Mouse (Mus musculus): ENCODE results near the gene Gm28729. TPM values are rescaled to one million over a fixed set of nuclear protein-coding genes. Genes with fewer than 3 reads are reported as not detected.

The Gm28729 gene
- not detected for polyA plus RNA-seq (2012; fragmentation: generic; extraction: Trizol)

- Histone ChIP-seq H3K36me3 (ENCODE audit: control insufficient read depth, insufficient read depth) (no peaks in the 10 kb centered on the region), H3K4me2 (ENCODE audit: low read depth) (peak within 1 kb of the TSS; percentile 8), H3K4me3 (no peak within 1 kb of the TSS), H3K79me2 (ENCODE audit: control insufficient read depth, insufficient read depth) (no peaks in the 10 kb centered on the region), H3ac (ENCODE audit: control insufficient read depth, insufficient read length) (no peak within 1 kb of the TSS), H3K27me3 (ENCODE audit: control insufficient read depth, insufficient read depth, insufficient read length) (no peaks in the 10 kb centered on the region)
- TF ChIP-seq MYOG (IDR thresholded peaks at IDR 0.05; ENCODE audit: control insufficient read depth in 1 of 3, insufficient read depth in 1 of 3, insufficient read length in 2 of 3, low read depth in 2 of 3) (no peak), SRF (IDR thresholded peaks at IDR 0.05; ENCODE audit: control insufficient read depth, insufficient read length, low read depth) (no peak), POLR2AphosphoS2 (IDR thresholded peaks at IDR 0.05; ENCODE audit: insufficient read length, low read depth) (no peak), MAX (IDR thresholded peaks at IDR 0.05; ENCODE audit: low read depth) (no peak), MYOD1 (IDR thresholded peaks at IDR 0.05; ENCODE audit: control insufficient read depth in 1 of 3, insufficient read length in 2 of 3, low read depth in 2 of 3) (no peak), TCF3 (IDR thresholded peaks at IDR 0.05; ENCODE audit: insufficient read length, low read depth) (no peak), TCF12 (IDR thresholded peaks at IDR 0.05; ENCODE audit: insufficient read depth, poor library complexity, severe bottlenecking) (no peak), CEBPB (IDR thresholded peaks at IDR 0.05; ENCODE audit: insufficient read depth, poor library complexity, severe bottlenecking) (no peak), REST (IDR thresholded peaks at IDR 0.05; ENCODE audit: insufficient read depth, insufficient read length) (no peak), POLR2A (IDR thresholded peaks at IDR 0.05; ENCODE audit: insufficient read length, low read depth) (no peak), E2F4 (IDR thresholded peaks at IDR 0.05; ENCODE audit: insufficient read depth) (no peak), USF1 (IDR thresholded peaks at IDR 0.05; ENCODE audit: low read depth) (no peak)
These were observed at the start of gene Gm28729 for GRCm38 (mm10) chr9:96524972-96525506. TSS of gene Gm28729 (minus strand) at chr9:96525264.

- Histone ChIP-seq H3K27me3 (ENCODE audit: control insufficient read depth, insufficient read depth, insufficient read length) (no peaks in the 10 kb centered on the region), H3K4me3 (no peak overlapping the region), H3ac (ENCODE audit: control insufficient read depth, insufficient read length) (no peak overlapping the region), H3K4me2 (ENCODE audit: low read depth) (no peak overlapping the region), H3K36me3 (ENCODE audit: control insufficient read depth, insufficient read depth) (peaks cover 26% of the 10 kb centered on the region), H3K79me2 (ENCODE audit: control insufficient read depth, insufficient read depth) (no peaks in the 10 kb centered on the region)
- no peak for TF ChIP-seq POLR2AphosphoS2 (IDR thresholded peaks at IDR 0.05; ENCODE audit: insufficient read length, low read depth)
- no peak for TF ChIP-seq POLR2A (IDR thresholded peaks at IDR 0.05; ENCODE audit: insufficient read length, low read depth)
- TF ChIP-seq TCF12 (IDR thresholded peaks at IDR 0.05; ENCODE audit: insufficient read depth, poor library complexity, severe bottlenecking): no peak
- TF ChIP-seq MYOD1 (IDR thresholded peaks at IDR 0.05; ENCODE audit: control insufficient read depth in 1 of 3, insufficient read length in 2 of 3, low read depth in 2 of 3): no peak
- TF ChIP-seq CEBPB (IDR thresholded peaks at IDR 0.05; ENCODE audit: insufficient read depth, poor library complexity, severe bottlenecking): no peak
- TF ChIP-seq MAX (IDR thresholded peaks at IDR 0.05; ENCODE audit: low read depth): no peak
- no peak for TF ChIP-seq MYOG (IDR thresholded peaks at IDR 0.05; ENCODE audit: control insufficient read depth in 1 of 3, insufficient read depth in 1 of 3, insufficient read length in 2 of 3, low read depth in 2 of 3)
- no peak for TF ChIP-seq REST (IDR thresholded peaks at IDR 0.05; ENCODE audit: insufficient read depth, insufficient read length)
- no peak for TF ChIP-seq E2F4 (IDR thresholded peaks at IDR 0.05; ENCODE audit: insufficient read depth)
- no peak for TF ChIP-seq SRF (IDR thresholded peaks at IDR 0.05; ENCODE audit: control insufficient read depth, insufficient read length, low read depth)
- TF ChIP-seq USF1 (IDR thresholded peaks at IDR 0.05; ENCODE audit: low read depth): no peak
These were observed 48.2 kb upstream of the Gm28729 start for GRCm38 (mm10) chr9:96573252-96573651.

- H3K4me2 ChIP-seq (ENCODE audit: low read depth): no peak overlapping the region
- H3K4me3 ChIP-seq: no peak overlapping the region
- TF ChIP-seq E2F4 (IDR thresholded peaks at IDR 0.05; ENCODE audit: insufficient read depth) (no peak), MAX (IDR thresholded peaks at IDR 0.05; ENCODE audit: low read depth) (no peak), USF1 (IDR thresholded peaks at IDR 0.05; ENCODE audit: low read depth) (no peak), MYOG (IDR thresholded peaks at IDR 0.05; ENCODE audit: control insufficient read depth in 1 of 3, insufficient read depth in 1 of 3, insufficient read length in 2 of 3, low read depth in 2 of 3) (no peak), SRF (IDR thresholded peaks at IDR 0.05; ENCODE audit: control insufficient read depth, insufficient read length, low read depth) (no peak), TCF3 (IDR thresholded peaks at IDR 0.05; ENCODE audit: insufficient read length, low read depth) (no peak)
- no peaks in the 10 kb centered on the region for H3K79me2 ChIP-seq (ENCODE audit: control insufficient read depth, insufficient read depth)
- peaks cover 25% of the 10 kb centered on the region for H3K36me3 ChIP-seq (ENCODE audit: control insufficient read depth, insufficient read depth)
- H3ac ChIP-seq (ENCODE audit: control insufficient read depth, insufficient read length): no peak overlapping the region
- H3K27me3 ChIP-seq (ENCODE audit: control insufficient read depth, insufficient read depth, insufficient read length): no peaks in the 10 kb centered on the region
These were observed 47.7 kb upstream of the Gm28729 start for GRCm38 (mm10) chr9:96572754-96573153.

DNA sequence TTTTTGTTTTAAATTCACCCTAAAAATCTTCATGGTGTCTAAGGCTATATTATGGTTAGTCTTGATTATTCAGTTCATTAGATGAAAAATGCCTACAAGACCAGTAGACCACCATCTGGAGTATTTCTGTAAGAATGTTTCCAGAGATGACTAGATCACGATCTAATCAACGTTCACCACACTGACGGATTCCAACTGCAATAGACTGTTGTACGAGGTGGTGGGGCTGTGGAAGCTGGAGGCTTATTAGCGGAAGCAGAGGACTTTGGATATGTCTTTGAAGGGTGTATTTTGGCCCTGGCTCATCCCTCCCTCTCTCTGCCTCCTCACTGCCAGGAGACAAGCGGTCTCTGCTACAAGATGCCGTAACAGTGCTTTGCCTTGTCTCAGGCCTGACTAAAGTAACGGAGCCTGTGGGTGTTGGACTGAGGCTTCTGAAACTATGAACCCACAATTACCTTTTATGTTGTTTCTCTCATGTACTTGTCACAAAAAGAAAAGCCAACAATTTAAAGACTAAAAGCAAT lies 41.5 kb upstream of the Gm28729 start:
- H3K27me3 ChIP-seq (ENCODE audit: control insufficient read depth, insufficient read depth, insufficient read length): no peaks in the 10 kb centered on the region
- H3K4me3 ChIP-seq: no peak overlapping the region
- no peak overlapping the region for H3ac ChIP-seq (ENCODE audit: control insufficient read depth, insufficient read length)
- no peaks in the 10 kb centered on the region for H3K79me2 ChIP-seq (ENCODE audit: control insufficient read depth, insufficient read depth)
- peaks cover 18% of the 10 kb centered on the region for H3K36me3 ChIP-seq (ENCODE audit: control insufficient read depth, insufficient read depth)
- TF ChIP-seq TCF3 (IDR thresholded peaks at IDR 0.05; ENCODE audit: insufficient read length, low read depth): no peak
- no peak for TF ChIP-seq REST (IDR thresholded peaks at IDR 0.05; ENCODE audit: insufficient read depth, insufficient read length)
- TF ChIP-seq SRF (IDR thresholded peaks at IDR 0.05; ENCODE audit: control insufficient read depth, insufficient read length, low read depth): no peak
- no peak for TF ChIP-seq MYOG (IDR thresholded peaks at IDR 0.05; ENCODE audit: control insufficient read depth in 1 of 3, insufficient read depth in 1 of 3, insufficient read length in 2 of 3, low read depth in 2 of 3)
- no peak overlapping the region for H3K4me2 ChIP-seq (ENCODE audit: low read depth)

DNA sequence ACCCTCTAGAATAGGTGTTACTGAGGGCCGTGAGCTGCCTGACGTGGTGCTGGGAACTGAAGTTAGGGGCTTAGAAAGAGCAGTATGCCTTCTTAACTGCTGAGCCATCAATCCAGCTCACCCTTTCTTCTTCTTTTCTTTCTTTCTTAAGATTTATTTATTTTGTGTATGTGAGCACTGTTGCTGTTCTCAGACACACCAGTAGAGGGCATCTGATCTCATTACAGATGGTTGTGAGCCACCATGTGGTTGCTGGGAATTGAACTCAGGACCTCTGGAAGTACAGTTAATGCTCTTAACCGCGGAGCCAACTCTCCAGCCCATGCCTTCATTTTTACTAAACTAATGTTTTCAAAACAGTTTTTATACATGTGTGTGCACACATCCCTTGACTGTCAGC lies 38.4 kb upstream of the Gm28729 start:
- H3K4me3 ChIP-seq: no peak overlapping the region
- TF ChIP-seq TCF12 (IDR thresholded peaks at IDR 0.05; ENCODE audit: insufficient read depth, poor library complexity, severe bottlenecking): no peak
- no peak for TF ChIP-seq MYOD1 (IDR thresholded peaks at IDR 0.05; ENCODE audit: control insufficient read depth in 1 of 3, insufficient read length in 2 of 3, low read depth in 2 of 3)
- no peak for TF ChIP-seq REST (IDR thresholded peaks at IDR 0.05; ENCODE audit: insufficient read depth, insufficient read length)
- TF ChIP-seq MYOG (IDR thresholded peaks at IDR 0.05; ENCODE audit: control insufficient read depth in 1 of 3, insufficient read depth in 1 of 3, insufficient read length in 2 of 3, low read depth in 2 of 3): no peak
- TF ChIP-seq SRF (IDR thresholded peaks at IDR 0.05; ENCODE audit: control insufficient read depth, insufficient read length, low read depth): no peak
- no peak for TF ChIP-seq USF1 (IDR thresholded peaks at IDR 0.05; ENCODE audit: low read depth)
- no peak for TF ChIP-seq MAX (IDR thresholded peaks at IDR 0.05; ENCODE audit: low read depth)
- no peak for TF ChIP-seq POLR2A (IDR thresholded peaks at IDR 0.05; ENCODE audit: insufficient read length, low read depth)
- no peak for TF ChIP-seq E2F4 (IDR thresholded peaks at IDR 0.05; ENCODE audit: insufficient read depth)
- no peak for TF ChIP-seq TCF3 (IDR thresholded peaks at IDR 0.05; ENCODE audit: insufficient read length, low read depth)
- no peak for TF ChIP-seq CEBPB (IDR thresholded peaks at IDR 0.05; ENCODE audit: insufficient read depth, poor library complexity, severe bottlenecking)
- TF ChIP-seq POLR2AphosphoS2 (IDR thresholded peaks at IDR 0.05; ENCODE audit: insufficient read length, low read depth): no peak
- no peak overlapping the region for H3ac ChIP-seq (ENCODE audit: control insufficient read depth, insufficient read length)
- no peaks in the 10 kb centered on the region for H3K27me3 ChIP-seq (ENCODE audit: control insufficient read depth, insufficient read depth, insufficient read length)
- H3K36me3 ChIP-seq (ENCODE audit: control insufficient read depth, insufficient read depth): peaks cover 21% of the 10 kb centered on the region
- no peaks in the 10 kb centered on the region for H3K79me2 ChIP-seq (ENCODE audit: control insufficient read depth, insufficient read depth)
- H3K4me2 ChIP-seq (ENCODE audit: low read depth): no peak overlapping the region

Data from myocyte (in vitro differentiated cells).